Mouse (Mus musculus): Measurements from ENCODE around the gene Fbxl7. TPM values are rescaled to one million over a fixed set of nuclear protein-coding genes. Genes with fewer than 3 reads are reported as not detected.

Fbxl7 gene
- total and polyA plus RNA-seq, 2 experiments from 2014 or later, result 4.8 to 13.6 TPM

GRCm38 (mm10) chr15:26795518-26795917 lies 99.9 kb downstream of the Fbxl7 start:
- 0 out of 2 replicates have a peak, but pooled peaks cover 7% of the 10 kb centered on the region for H3K4me1 ChIP-seq (ENCODE audit: insufficient read depth, low read length)
- no peak for TF ChIP-seq CTCF (IDR thresholded peaks at IDR 0.05; ENCODE audit: low read depth)
- DNase-seq (ENCODE audit: low spot score), result peak; percentile 70
- H3K9ac ChIP-seq (replicated peaks; ENCODE audit: low read length), result no peak overlapping the region
- no peak overlapping the region for H3K4me3 ChIP-seq (ENCODE audit: low read length)
- H3K4me2 ChIP-seq (ENCODE audit: low read depth, low read length), result no peak overlapping the region
- H3K9me3 ChIP-seq (ENCODE audit: low read length), result no peaks in the 10 kb centered on the region
- H3K36me3 ChIP-seq (ENCODE audit: insufficient read depth, low read length), result no peaks in the 10 kb centered on the region
- ATAC-seq, result peak; percentile 86
- H3K27me3 ChIP-seq (ENCODE audit: insufficient read depth, low read length), result no peaks in the 10 kb centered on the region
- 24% methylated on average over 6 of the region's 6 CpGs for WGBS
- 0 out of 2 replicates have a peak overlapping the region, but pooled peaks have one; percentile 36 for H3K27ac ChIP-seq

GRCm38 (mm10) chr15:26787148-26787547 lies 108.2 kb downstream of the Fbxl7 start:
- no peaks in the 10 kb centered on the region for H3K4me1 ChIP-seq (ENCODE audit: insufficient read depth, low read length)
- 69% methylated on average over 6 of the region's 6 CpGs for WGBS
- no peak for ATAC-seq
- no peak overlapping the region for H3K9ac ChIP-seq (replicated peaks; ENCODE audit: low read length)
- H3K9me3 ChIP-seq (ENCODE audit: low read length), result no peaks in the 10 kb centered on the region
- H3K36me3 ChIP-seq (ENCODE audit: insufficient read depth, low read length), result no peaks in the 10 kb centered on the region
- DNase-seq (ENCODE audit: low spot score), result peak; percentile 5
- no peak overlapping the region for H3K4me3 ChIP-seq (ENCODE audit: low read length)
- no peak for TF ChIP-seq CTCF (IDR thresholded peaks at IDR 0.05; ENCODE audit: low read depth)
- no peak overlapping the region for H3K4me2 ChIP-seq (ENCODE audit: low read depth, low read length)
- H3K27ac ChIP-seq, result no peak overlapping the region
- no peaks in the 10 kb centered on the region for H3K27me3 ChIP-seq (ENCODE audit: insufficient read depth, low read length)

- WGBS, result 55% methylated on average over 3 of the region's 3 CpGs
- no peaks in the 10 kb centered on the region for H3K27me3 ChIP-seq (ENCODE audit: insufficient read depth, low read length)
- H3K4me3 ChIP-seq (ENCODE audit: low read length), result no peak overlapping the region
- H3K36me3 ChIP-seq (ENCODE audit: insufficient read depth, low read length), result no peaks in the 10 kb centered on the region
- H3K9me3 ChIP-seq (ENCODE audit: low read length), result no peaks in the 10 kb centered on the region
- ATAC-seq (peak; percentile 40; the same call in 1 of the 2 replicates), DNase-seq (ENCODE audit: low spot score) (peak; percentile 59)
- no peaks in the 10 kb centered on the region for H3K4me1 ChIP-seq (ENCODE audit: insufficient read depth, low read length)
- TF ChIP-seq CTCF (IDR thresholded peaks at IDR 0.05; ENCODE audit: low read depth), result no peak
- no peak overlapping the region for H3K4me2 ChIP-seq (ENCODE audit: low read depth, low read length)
- no peak overlapping the region for H3K27ac ChIP-seq
- no peak overlapping the region for H3K9ac ChIP-seq (replicated peaks; ENCODE audit: low read length)
These were observed 114.8 kb downstream of the Fbxl7 start for GRCm38 (mm10) chr15:26780557-26780956.

- Histone ChIP-seq H3K27me3 (ENCODE audit: insufficient read depth, low read length) (no peaks in the 10 kb centered on the region), H3K9ac (replicated peaks; ENCODE audit: low read length) (no peak overlapping the region), H3K4me2 (ENCODE audit: low read depth, low read length) (no peak overlapping the region), H3K4me3 (ENCODE audit: low read length) (no peak overlapping the region), H3K4me1 (ENCODE audit: insufficient read depth, low read length) (no peaks in the 10 kb centered on the region), H3K27ac (no peak overlapping the region), H3K9me3 (ENCODE audit: low read length) (no peaks in the 10 kb centered on the region), H3K36me3 (ENCODE audit: insufficient read depth, low read length) (no peaks in the 10 kb centered on the region)
- TF ChIP-seq CTCF (IDR thresholded peaks at IDR 0.05; ENCODE audit: low read depth), result no peak
- DNase-seq (ENCODE audit: low spot score), result no peak
- WGBS, result 86% methylated on average over 4 of the region's 4 CpGs
- no peak for ATAC-seq
These were observed 116.3 kb downstream of the Fbxl7 start for GRCm38 (mm10) chr15:26779129-26779528.

- Histone ChIP-seq H3K36me3 (ENCODE audit: insufficient read depth, low read length) (no peaks in the 10 kb centered on the region), H3K4me3 (ENCODE audit: low read length) (no peak overlapping the region), H3K4me1 (ENCODE audit: insufficient read depth, low read length) (no peaks in the 10 kb centered on the region), H3K27me3 (ENCODE audit: insufficient read depth, low read length) (no peaks in the 10 kb centered on the region), H3K9me3 (ENCODE audit: low read length) (no peaks in the 10 kb centered on the region), H3K4me2 (ENCODE audit: low read depth, low read length) (no peak overlapping the region), H3K27ac (no peak overlapping the region), H3K9ac (replicated peaks; ENCODE audit: low read length) (no peak overlapping the region)
- DNase-seq (ENCODE audit: low spot score), result no peak
- no peak for ATAC-seq
- TF ChIP-seq CTCF (IDR thresholded peaks at IDR 0.05; ENCODE audit: low read depth), result no peak
These were observed 119.7 kb downstream of the Fbxl7 start for GRCm38 (mm10) chr15:26775720-26776119.

GRCm38 (mm10) chr15:26774895-26775294 lies 120.5 kb downstream of the Fbxl7 start:
- WGBS, result 95% methylated on average over 2 of the region's 2 CpGs
- no peak for TF ChIP-seq CTCF (IDR thresholded peaks at IDR 0.05; ENCODE audit: low read depth)
- Histone ChIP-seq H3K27me3 (ENCODE audit: insufficient read depth, low read length) (no peaks in the 10 kb centered on the region), H3K9ac (replicated peaks; ENCODE audit: low read length) (no peak overlapping the region), H3K36me3 (ENCODE audit: insufficient read depth, low read length) (no peaks in the 10 kb centered on the region), H3K4me3 (ENCODE audit: low read length) (no peak overlapping the region), H3K9me3 (ENCODE audit: low read length) (no peaks in the 10 kb centered on the region), H3K4me2 (ENCODE audit: low read depth, low read length) (no peak overlapping the region), H3K27ac (no peak overlapping the region), H3K4me1 (ENCODE audit: insufficient read depth, low read length) (no peaks in the 10 kb centered on the region)
- ATAC-seq, result no peak
- DNase-seq (ENCODE audit: low spot score), result no peak

- no peak overlapping the region for H3K4me2 ChIP-seq (ENCODE audit: low read depth, low read length)
- TF ChIP-seq CTCF (IDR thresholded peaks at IDR 0.05; ENCODE audit: low read depth), result no peak
- no peaks in the 10 kb centered on the region for H3K4me1 ChIP-seq (ENCODE audit: insufficient read depth, low read length)
- H3K27me3 ChIP-seq (ENCODE audit: insufficient read depth, low read length), result no peaks in the 10 kb centered on the region
- 35% methylated on average over 4 of the region's 4 CpGs for WGBS
- ATAC-seq (peak; percentile 18; the same call in 1 of the 2 replicates), DNase-seq (ENCODE audit: low spot score) (peak; percentile 41)
- no peak overlapping the region for H3K4me3 ChIP-seq (ENCODE audit: low read length)
- H3K9ac ChIP-seq (replicated peaks; ENCODE audit: low read length), result no peak overlapping the region
- H3K9me3 ChIP-seq (ENCODE audit: low read length), result no peaks in the 10 kb centered on the region
- no peak overlapping the region for H3K27ac ChIP-seq
- no peaks in the 10 kb centered on the region for H3K36me3 ChIP-seq (ENCODE audit: insufficient read depth, low read length)
These were observed 133.7 kb downstream of the Fbxl7 start for GRCm38 (mm10) chr15:26761651-26762050.
